Mouse (Mus musculus): ENCODE measurements at regions not wholly inside any gene's neighbourhood (a gene's known extent, or its start where the extent isn't known, plus 50 kb on each side); places are given as distances from the start of the nearest gene placed in this dataset.
A peak's percentile ranks its signal among the peaks of the same experiment; 100 is the strongest.

- Histone ChIP-seq H3K9me3 (replicated peaks) (no peaks in the 10 kb centered on the region), H3K4me3 (replicated peaks) (no peak overlapping the region), H3K9ac (replicated peaks) (no peak overlapping the region), H3K36me3 (no peaks in the 10 kb centered on the region), H3K27me3 (replicated peaks) (no peaks in the 10 kb centered on the region), H3K27ac (replicated peaks) (no peak overlapping the region), H3K4me1 (peaks cover 14% of the 10 kb centered on the region), H3K4me2 (peak overlapping the region; percentile 56)
- WGBS, result 60% methylated on average over 11 of the region's 11 CpGs
- ATAC-seq (ENCODE audit: low FRiP score), result no peak
Observed at GRCm38 (mm10) chr7:130073388-130073787, 446.8 kb downstream of the Ate1 start.

GRCm38 (mm10) chr7:130073890-130074819, 446.0 kb downstream of the Ate1 start:
- Histone ChIP-seq H3K27me3 (replicated peaks) (no peaks in the 10 kb centered on the region), H3K9ac (replicated peaks) (no peak overlapping the region), H3K4me3 (replicated peaks) (peak overlapping the region; percentile 17), H3K9me3 (replicated peaks) (no peaks in the 10 kb centered on the region), H3K27ac (replicated peaks) (0 out of 2 replicates have a peak overlapping the region, but pooled peaks have one; percentile 8), H3K36me3 (no peaks in the 10 kb centered on the region), H3K4me1 (peaks cover 14% of the 10 kb centered on the region), H3K4me2 (peak overlapping the region; percentile 56)
- ATAC-seq (ENCODE audit: low FRiP score), result no peak
- WGBS, result 27% methylated on average over 27 of the region's 27 CpGs

- Histone ChIP-seq H3K4me1 (no peaks in the 10 kb centered on the region), H3K9me3 (replicated peaks) (no peaks in the 10 kb centered on the region), H3K27me3 (replicated peaks) (no peaks in the 10 kb centered on the region), H3K4me3 (replicated peaks) (no peak overlapping the region), H3K9ac (replicated peaks) (no peak overlapping the region), H3K4me2 (no peak overlapping the region), H3K36me3 (no peaks in the 10 kb centered on the region), H3K27ac (replicated peaks) (no peak overlapping the region)
- ATAC-seq (ENCODE audit: low FRiP score), result no peak
- 75% methylated on average over 4 of the region's 4 CpGs for WGBS
Observed at GRCm38 (mm10) chr7:130082662-130083061, 437.5 kb downstream of the Ate1 start.

DNA sequence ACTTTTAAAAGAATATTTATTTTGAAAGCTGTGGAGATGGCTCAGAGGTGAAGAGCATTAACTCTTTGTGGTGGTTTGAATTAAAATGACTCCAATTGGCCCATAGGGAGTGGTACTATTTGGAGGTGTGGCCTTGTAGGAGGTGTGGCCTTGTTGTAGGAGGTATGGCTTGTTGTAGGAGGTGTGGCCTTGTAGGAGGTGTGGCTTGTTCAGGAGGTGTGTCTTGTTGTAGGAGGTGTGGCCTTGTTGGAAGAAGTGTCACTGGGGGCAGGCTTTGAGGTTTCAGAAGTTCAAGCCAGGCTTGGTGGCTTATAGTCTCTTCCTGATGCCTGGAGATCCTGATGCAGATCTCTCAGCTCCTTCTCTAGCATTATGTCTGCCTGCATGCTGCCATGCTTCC, 434.5 kb downstream of the Ate1 start:
- no peak overlapping the region for H3K27ac ChIP-seq (replicated peaks)
- no peaks in the 10 kb centered on the region for H3K27me3 ChIP-seq (replicated peaks)
- no peaks in the 10 kb centered on the region for H3K4me1 ChIP-seq
- ATAC-seq (ENCODE audit: low FRiP score), result no peak
- no peak overlapping the region for H3K9ac ChIP-seq (replicated peaks)
- no peak overlapping the region for H3K4me2 ChIP-seq
- H3K36me3 ChIP-seq, result no peaks in the 10 kb centered on the region
- H3K9me3 ChIP-seq (replicated peaks), result no peaks in the 10 kb centered on the region
- no peak overlapping the region for H3K4me3 ChIP-seq (replicated peaks)

DNA sequence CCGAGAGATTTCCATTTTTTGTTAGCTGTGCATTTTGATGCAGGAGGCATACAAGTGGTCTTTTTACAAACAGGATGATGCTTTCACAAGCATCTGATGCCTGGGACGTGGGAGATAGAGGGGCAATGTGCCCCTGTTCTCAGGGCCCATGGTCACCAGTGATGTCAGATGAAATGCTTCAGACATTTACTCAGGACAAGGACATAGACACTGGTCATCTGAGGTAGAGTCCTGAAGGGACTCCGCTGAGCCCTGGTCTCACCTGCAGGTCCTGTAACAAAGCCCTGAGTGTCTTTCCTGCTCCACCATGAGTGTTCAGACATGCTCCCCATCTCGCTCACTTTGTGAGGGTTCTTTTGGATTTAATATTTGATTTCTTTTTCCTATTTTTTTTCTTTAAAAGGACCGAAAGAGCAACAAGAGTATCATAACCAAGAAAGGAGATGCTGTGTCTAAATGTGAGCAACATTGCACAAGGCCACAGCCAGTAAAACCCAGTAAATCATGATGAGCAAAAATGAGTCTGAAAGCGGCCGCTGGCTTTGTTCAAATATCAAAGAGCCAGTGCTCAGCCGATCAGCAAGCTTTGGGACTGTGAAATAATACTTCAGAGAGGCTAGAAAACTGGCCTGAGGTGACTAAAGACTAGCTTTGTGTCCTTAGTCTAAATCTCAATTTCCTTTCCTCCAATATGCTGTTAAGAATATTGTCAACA, 430.1 kb downstream of the Ate1 start:
- H3K9me3 ChIP-seq (replicated peaks), result no peaks in the 10 kb centered on the region
- ATAC-seq (ENCODE audit: low FRiP score), result no peak

DNA sequence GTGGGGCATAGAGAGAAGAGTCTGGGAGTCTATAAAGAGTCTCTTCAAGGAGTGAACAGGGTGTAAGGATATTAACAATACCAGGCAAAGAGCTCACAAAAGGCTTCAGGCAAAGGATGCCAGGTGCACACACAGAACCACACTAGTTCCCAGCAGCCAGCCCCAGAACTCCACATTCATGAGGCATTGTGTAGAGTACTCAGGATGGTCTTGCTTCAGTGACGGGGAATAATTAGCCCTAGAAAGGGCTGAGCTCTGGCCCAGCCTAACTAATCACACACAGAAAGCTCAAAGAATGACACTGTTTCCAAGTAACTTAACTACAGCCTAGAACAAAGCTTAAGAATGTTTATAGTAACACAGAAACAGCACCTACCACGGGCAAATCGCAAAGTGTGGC, 428.2 kb downstream of the Ate1 start:
- ATAC-seq (ENCODE audit: low FRiP score), result no peak
- H3K36me3 ChIP-seq, result no peaks in the 10 kb centered on the region
- H3K9me3 ChIP-seq (replicated peaks), result no peaks in the 10 kb centered on the region
- no peak overlapping the region for H3K4me2 ChIP-seq
- no peaks in the 10 kb centered on the region for H3K4me1 ChIP-seq
- no peaks in the 10 kb centered on the region for H3K27me3 ChIP-seq (replicated peaks)
- no peak overlapping the region for H3K4me3 ChIP-seq (replicated peaks)
- H3K9ac ChIP-seq (replicated peaks), result no peak overlapping the region
- WGBS, result 21% methylated on average over 3 of the region's 3 CpGs
- no peak overlapping the region for H3K27ac ChIP-seq (replicated peaks)

More for the DNA sequence above, 430.1 kb downstream of the Ate1 start:
- H3K27ac ChIP-seq (replicated peaks), result no peak overlapping the region
- H3K9ac ChIP-seq (replicated peaks), result no peak overlapping the region
- no peaks in the 10 kb centered on the region for H3K27me3 ChIP-seq (replicated peaks)
- no peak overlapping the region for H3K4me3 ChIP-seq (replicated peaks)
- no peaks in the 10 kb centered on the region for H3K36me3 ChIP-seq
- no peaks in the 10 kb centered on the region for H3K4me1 ChIP-seq
- H3K4me2 ChIP-seq, result no peak overlapping the region
- 83% methylated on average over 8 of the region's 8 CpGs for WGBS

DNA sequence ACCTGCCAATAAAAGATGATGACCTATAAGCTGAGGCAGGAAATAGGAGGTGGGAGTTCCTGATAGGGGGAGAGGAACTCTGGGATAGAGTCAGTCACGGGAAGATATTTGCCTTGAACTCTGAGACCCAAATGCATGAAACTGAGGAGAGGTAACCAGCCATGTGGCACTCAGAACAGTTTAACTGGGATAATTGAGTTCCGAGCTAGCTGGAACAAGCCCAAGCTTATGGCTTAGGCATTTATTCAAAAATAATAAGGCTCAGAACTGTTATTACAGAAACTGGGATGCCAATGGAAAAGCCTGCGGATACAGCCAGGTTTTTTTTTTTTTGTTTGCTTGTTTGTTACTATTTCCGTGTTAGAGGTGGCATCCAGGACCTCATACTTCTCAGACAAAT, 425.0 kb downstream of the Ate1 start:
- no peak overlapping the region for H3K9ac ChIP-seq (replicated peaks)
- WGBS, result 79% methylated on average over 4 of the region's 4 CpGs
- no peak for ATAC-seq (ENCODE audit: low FRiP score)
- no peak overlapping the region for H3K4me3 ChIP-seq (replicated peaks)
- no peaks in the 10 kb centered on the region for H3K36me3 ChIP-seq
- H3K27ac ChIP-seq (replicated peaks), result no peak overlapping the region
- H3K4me2 ChIP-seq, result no peak overlapping the region
- H3K27me3 ChIP-seq (replicated peaks), result no peaks in the 10 kb centered on the region
- H3K4me1 ChIP-seq, result no peaks in the 10 kb centered on the region
- no peaks in the 10 kb centered on the region for H3K9me3 ChIP-seq (replicated peaks)

- no peak for ATAC-seq (ENCODE audit: low FRiP score)
- Histone ChIP-seq H3K4me3 (replicated peaks) (no peak overlapping the region), H3K27me3 (replicated peaks) (no peaks in the 10 kb centered on the region), H3K4me1 (no peaks in the 10 kb centered on the region), H3K4me2 (no peak overlapping the region), H3K27ac (replicated peaks) (no peak overlapping the region), H3K9me3 (replicated peaks) (no peaks in the 10 kb centered on the region), H3K36me3 (no peaks in the 10 kb centered on the region), H3K9ac (replicated peaks) (no peak overlapping the region)
- WGBS, result 64% methylated on average over 10 of the region's 10 CpGs
Observed at GRCm38 (mm10) chr7:130098606-130099005, 421.6 kb downstream of the Ate1 start.

- Histone ChIP-seq H3K4me1 (no peaks in the 10 kb centered on the region), H3K4me3 (replicated peaks) (no peak overlapping the region), H3K4me2 (no peak overlapping the region), H3K9me3 (replicated peaks) (no peaks in the 10 kb centered on the region), H3K27ac (replicated peaks) (no peak overlapping the region), H3K36me3 (no peaks in the 10 kb centered on the region), H3K27me3 (replicated peaks) (no peaks in the 10 kb centered on the region), H3K9ac (replicated peaks) (no peak overlapping the region)
- WGBS, result 79% methylated on average over 5 of the region's 5 CpGs
- no peak for ATAC-seq (ENCODE audit: low FRiP score)
Observed at GRCm38 (mm10) chr7:130102671-130103070, 417.5 kb downstream of the Ate1 start.

GRCm38 (mm10) chr7:130106961-130107360, 413.2 kb downstream of the Ate1 start:
- Histone ChIP-seq H3K4me2 (no peak overlapping the region), H3K4me1 (no peaks in the 10 kb centered on the region), H3K27ac (replicated peaks) (no peak overlapping the region), H3K9ac (replicated peaks) (no peak overlapping the region), H3K4me3 (replicated peaks) (no peak overlapping the region), H3K36me3 (no peaks in the 10 kb centered on the region), H3K9me3 (replicated peaks) (no peaks in the 10 kb centered on the region), H3K27me3 (replicated peaks) (no peaks in the 10 kb centered on the region)
- WGBS, result 86% methylated on average over 5 of the region's 5 CpGs
- ATAC-seq (ENCODE audit: low FRiP score), result no peak

DNA sequence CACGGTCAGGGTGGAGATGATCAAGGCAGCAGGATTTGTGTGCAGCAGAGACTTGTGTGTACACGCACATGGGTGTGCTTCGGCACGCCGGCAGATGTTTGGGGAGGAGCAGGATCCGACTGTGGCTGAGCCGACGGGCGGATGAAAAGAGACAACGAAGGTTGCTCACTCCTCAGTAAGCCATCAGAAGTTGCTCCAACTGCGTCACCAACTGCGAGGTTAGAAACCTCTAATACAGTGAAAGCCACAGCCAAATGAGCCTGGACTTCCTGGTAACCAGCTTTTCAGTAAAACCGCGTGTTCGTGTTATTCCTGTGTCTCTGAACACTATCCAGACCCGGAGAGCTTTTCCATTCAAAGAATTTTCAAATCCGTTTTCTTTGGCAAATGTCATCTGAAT, 411.8 kb downstream of the Ate1 start:
- 92% methylated on average over 17 of the region's 17 CpGs for WGBS
- H3K27ac ChIP-seq (replicated peaks), result no peak overlapping the region
- H3K27me3 ChIP-seq (replicated peaks), result no peaks in the 10 kb centered on the region
- no peak overlapping the region for H3K4me3 ChIP-seq (replicated peaks)
- H3K4me1 ChIP-seq, result no peaks in the 10 kb centered on the region
- no peak for ATAC-seq (ENCODE audit: low FRiP score)
- no peak overlapping the region for H3K9ac ChIP-seq (replicated peaks)
- no peaks in the 10 kb centered on the region for H3K36me3 ChIP-seq
- no peak overlapping the region for H3K4me2 ChIP-seq
- no peaks in the 10 kb centered on the region for H3K9me3 ChIP-seq (replicated peaks)

All from neural tube, embryonic 15.5 days (tissue).